Mouse (Mus musculus) layer of hippocampus, postnatal 25 days (tissue): ENCODE results near the gene Lcat. TPM values are rescaled to one million over a fixed set of nuclear protein-coding genes. Genes with fewer than 3 reads are reported as not detected.
A peak's percentile ranks its signal among the peaks of the same experiment; 100 is the strongest.
"Not testable (repeated sequence)": the region's sequence is repeated elsewhere in the genome, so short reads cannot be mapped to it uniquely, and the experiment has no call there.

ENCODE experiments used
- DNase-seq, 2 experiments: peaks; one replicate each; pipeline ENCODE4 v3.0.0; 2022; ENCODE audit warnings: mixed read lengths in 2 of 2, low spot score in 1 of 2; ENCODE audit errors: extremely low spot score in 1 of 2
- total RNA-seq, 2 experiments: library from RNA; stranded (reverse); gene quantifications; 2 replicates each; pipeline ENCODE4 v1.2.3; 2021

Gene Lcat
- total RNA-seq: 10 to 100 TPM; 44.9 to 49.5 TPM

DNA sequence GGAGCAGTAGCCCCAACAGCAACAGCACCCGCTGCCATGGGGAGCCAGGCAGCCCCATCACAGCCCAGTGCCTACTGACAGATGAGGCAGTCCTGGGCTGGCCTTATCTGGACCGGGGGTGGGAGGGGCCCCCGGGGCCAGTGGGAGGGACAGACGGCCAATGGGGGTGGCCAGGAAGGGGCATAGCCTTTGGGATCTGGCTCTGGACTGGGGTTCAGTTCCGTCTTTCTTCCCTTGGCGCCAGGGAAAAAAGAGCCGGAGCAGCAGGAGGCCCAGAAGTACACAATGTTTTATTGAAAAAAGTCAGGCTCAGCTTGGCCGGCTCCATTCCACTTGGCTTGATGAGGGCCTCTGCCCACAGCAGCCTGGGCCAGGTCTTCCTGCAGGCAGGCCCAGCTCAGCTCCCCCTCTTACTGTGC, at the start of gene Lcat:
TSS of gene Lcat (minus strand) at position 62 of the 419 bp plus-strand sequence.
- peak in 1 of 2 experiments; percentile 20 for DNase-seq

DNA sequence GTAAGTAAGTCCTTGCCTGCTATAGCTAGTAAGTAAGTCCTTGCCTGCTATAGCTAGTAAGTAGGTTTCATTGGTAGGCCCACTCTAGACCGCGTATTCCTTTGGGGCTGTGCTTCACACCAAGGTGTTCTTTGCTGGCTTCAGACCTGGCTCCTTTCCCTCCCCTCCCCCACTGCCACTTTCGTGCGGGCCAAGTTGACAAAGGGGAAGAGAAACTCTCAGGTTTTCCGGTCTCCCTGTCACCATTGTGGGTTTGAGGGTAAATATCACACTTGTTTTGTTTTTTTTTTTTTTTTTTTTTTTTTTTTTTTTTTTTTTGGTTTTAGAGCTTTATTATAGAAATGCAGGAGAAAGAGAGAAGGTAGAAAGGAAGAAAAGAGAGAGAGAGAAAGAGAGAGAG, 49.3 kb upstream of the Lcat start:
- DNase-seq: no peak

- no peak for DNase-seq
Observed at GRCm38 (mm10) chr8:105991546-105991945, 48.4 kb upstream of the Lcat start.

DNA sequence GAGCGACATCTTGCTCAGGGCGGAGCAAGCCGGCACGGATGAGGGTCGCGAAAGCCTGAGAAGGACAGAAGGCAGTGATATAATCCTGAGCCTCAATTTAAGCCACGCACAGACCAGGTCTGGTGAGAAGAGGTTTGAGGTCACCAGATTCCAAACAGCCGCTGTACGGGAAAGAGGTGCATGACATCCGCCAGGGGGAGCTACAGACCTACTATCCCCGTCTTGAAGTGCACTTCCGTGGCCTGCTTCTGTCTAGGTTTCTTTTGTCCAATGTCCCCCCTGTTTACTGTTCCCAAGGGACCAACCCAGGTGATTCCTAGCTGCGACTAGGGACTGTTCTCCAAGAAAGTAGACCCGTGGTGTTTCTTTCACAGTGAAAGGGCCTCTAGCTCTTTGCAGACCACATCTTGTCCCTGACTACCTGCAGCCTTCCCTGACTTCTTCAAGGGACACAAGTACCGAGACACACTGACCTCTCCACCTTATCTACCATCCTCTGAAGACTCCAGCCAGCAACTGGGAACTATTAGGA, 47.7 kb upstream of the Lcat start, which contains the start of gene Dus2:
TSS of gene Dus2 (plus strand) at position 482 of the 532 bp plus-strand sequence.
- peak; percentile 52 to 90 for DNase-seq

DNA sequence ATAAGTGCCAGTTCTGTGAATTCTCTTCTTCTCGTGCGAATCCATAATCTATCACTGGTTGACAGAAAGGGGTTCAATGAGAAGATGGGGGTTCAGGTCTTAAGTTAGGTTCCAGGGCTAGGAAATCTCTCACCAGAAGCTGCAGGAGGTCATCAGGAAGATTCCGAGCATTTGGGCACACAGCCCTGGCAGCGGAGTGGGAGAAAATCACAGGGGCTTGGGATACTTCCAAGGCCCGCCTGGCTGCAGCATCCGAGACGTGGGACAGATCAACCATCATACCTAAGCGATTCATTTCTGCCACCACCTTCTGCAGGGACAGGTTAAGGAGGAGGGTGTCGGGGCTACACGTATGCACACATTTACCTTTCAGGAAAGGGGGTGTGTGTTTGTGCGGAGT, 45.4 kb upstream of the Lcat start:
- DNase-seq: no peak

GRCm38 (mm10) chr8:105983406-105983805, 40.2 kb upstream of the Lcat start:
- not testable (repeated sequence) for DNase-seq

GRCm38 (mm10) chr8:105981146-105981545, 38.0 kb upstream of the Lcat start:
- no peak for DNase-seq

DNA sequence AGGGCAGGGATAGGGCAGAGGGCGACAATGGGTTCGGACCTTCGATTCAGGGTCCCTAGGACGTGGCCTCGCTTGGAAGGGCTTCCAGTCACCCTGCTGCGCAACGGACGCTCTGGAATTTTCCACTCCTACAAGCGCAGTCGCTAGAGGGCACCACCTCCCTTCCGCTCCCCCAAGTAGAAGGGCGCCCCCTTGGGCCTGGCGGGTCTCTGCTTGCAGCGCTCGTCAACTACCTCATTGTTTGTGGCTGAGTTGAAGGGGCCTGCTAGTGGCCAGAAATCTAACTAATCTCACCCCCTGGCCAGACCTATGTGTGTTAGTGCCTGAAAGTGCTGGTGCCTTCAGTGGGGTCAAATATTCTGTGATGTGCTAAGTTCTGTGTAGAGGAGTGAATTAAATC, 36.1 kb upstream of the Lcat start, which contains the start of gene Dpep3:
TSS of gene Dpep3 (minus strand) at position 105 of the 400 bp plus-strand sequence.
- no peak for DNase-seq

GRCm38 (mm10) chr8:105975363-105975762, 32.2 kb upstream of the Lcat start:
- DNase-seq: no peak

DNA sequence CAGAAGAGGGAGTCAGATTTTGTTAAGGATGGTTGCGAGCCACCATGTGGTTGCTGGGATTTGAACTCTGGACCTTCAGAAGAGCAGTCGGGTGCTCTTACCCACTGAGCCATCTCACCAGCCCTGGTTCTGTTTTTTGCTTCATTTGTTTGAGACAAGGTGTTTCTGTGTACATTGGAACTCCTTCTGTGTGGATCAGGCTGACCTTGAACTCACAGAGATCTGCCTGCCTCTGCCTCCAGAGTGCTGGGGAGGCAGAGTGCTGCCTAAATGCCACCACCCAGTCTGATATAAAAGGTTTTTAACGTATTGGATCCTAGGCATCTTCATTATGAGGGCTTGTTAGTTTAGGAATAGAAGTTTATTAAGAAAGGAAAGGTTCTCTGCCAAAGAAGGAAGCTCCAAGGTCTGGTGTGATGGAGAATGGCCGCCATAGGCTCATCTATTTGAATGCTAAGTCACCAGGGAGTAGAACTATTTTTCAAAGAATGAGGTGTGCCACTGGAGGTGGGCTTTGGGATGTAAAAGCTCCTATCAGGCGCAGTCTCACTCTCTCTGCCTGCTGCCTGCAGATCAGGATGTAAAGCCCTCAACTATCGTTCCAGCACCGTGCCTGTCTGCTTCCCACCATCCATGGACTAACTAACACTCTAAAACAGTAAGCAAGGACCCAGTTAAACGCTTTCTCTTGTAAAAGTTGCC, 28.0 kb upstream of the Lcat start:
- DNase-seq: no peak

GRCm38 (mm10) chr8:105969367-105969766, 26.2 kb upstream of the Lcat start:
- no peak for DNase-seq

DNA sequence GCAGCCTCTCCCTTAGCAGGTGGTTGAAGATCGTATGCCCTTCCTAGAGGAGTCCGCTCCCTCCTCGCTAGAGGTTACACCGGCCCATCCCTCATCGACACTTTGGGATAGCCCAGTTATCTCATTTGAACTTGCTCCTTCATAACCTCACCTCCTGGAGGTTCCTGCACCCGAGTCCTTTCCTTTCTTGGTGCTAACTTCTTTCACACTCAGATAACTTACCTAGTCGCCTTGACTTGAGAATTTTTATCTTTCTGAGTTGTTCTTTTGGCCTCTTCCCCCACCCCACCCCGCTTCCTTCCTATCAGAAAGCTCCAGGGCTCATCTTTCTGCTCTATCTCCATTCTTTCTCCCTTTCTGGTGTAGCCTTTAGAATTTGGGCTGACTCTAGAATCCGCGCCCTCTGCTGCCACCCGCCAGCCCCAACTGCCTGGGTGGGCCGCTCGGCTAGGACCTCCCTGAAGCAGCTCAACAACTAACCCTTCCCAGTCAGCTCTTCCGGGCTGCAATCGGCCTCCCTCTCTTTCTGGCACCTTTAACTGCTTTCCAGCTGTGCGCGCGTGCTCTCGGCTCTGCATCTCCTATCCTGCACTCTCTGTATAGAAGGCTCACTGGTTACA, 23.6 kb upstream of the Lcat start:
- no peak for DNase-seq

GRCm38 (mm10) chr8:105965905-105966341, 22.7 kb upstream of the Lcat start, which contains the start of gene Slc12a4:
Gene Slc12a4, minus strand, starts transcription at chr8:105966097.
- DNase-seq: peak in 1 of 2 experiments; percentile 37

DNA sequence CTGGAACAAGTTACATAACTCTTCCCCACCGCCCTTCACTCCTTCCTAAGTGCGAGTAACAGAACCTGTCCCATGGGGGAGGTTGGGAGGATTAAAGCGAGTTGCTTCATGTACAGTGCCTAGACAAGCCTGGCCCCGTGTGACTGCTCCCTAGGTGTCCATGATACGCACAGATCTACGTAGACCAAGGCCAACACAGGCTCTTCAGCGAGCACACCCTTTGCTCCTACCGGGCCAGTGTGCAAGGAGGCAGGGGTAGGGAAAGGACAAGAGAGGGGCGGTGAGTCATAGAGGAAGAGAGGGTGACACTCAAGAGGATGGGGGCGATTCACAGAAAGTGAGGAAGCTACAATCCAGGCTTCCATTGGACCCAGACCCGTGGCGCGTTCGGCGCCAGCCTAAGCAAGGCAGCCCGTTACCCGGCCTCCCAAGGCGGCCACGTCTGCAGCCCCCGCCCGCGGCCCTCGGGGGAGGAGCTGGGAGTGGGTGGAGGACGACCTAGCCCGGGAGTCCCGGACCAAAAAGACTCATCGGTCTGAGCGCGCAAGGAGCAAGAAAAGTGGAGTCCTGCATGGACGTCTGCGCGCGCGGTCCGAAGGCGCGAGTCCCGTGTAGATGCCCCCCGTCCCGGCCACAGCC, 22.2 kb upstream of the Lcat start:
- no peak for DNase-seq

- no peak for DNase-seq
Observed at GRCm38 (mm10) chr8:105964506-105965265, 21.5 kb upstream of the Lcat start.

DNA sequence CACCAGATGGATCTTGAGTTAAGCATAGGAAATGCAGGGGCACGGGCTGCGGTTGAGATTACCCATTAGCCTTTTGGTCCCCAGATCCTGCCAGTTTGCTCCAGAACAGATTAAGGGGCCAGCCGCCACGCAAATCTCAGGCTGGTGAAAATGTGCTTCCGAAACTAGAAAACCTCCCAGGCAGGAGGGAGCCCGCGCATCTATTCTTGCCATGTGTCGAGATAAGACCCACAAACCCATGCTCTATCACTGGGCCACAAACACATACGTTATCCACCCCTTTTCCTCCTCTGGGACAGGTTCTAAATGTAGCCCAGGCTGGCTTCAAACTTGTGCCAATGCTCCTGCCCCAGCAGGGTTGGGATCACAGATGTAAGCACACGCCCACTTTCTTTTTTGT, 18.4 kb upstream of the Lcat start:
- no peak for DNase-seq

GRCm38 (mm10) chr8:105961101-105961500, 17.9 kb upstream of the Lcat start:
- no peak for DNase-seq

DNA sequence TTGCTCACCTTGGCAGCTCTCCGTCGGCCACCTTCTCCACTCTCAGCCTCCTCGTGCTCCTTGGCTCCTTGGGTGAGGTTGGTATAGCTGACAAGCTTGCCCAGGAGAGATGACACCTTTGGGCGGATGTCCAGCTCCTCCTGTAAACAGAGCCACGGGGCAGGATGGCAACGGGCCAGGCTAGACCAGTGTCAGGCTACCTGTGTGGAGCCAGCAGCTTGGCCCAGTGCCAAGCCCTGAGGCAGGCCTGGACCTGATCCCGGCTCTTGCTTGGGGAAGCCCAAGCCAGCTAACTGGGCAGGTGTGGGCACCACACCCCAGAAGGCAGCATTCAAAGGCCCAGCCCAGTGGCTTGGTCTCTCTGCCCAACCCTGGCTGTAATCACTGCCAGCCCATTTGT, 16.2 kb upstream of the Lcat start:
- DNase-seq: no peak

- DNase-seq: no peak
Observed at GRCm38 (mm10) chr8:105957813-105958212, 14.6 kb upstream of the Lcat start.

DNA sequence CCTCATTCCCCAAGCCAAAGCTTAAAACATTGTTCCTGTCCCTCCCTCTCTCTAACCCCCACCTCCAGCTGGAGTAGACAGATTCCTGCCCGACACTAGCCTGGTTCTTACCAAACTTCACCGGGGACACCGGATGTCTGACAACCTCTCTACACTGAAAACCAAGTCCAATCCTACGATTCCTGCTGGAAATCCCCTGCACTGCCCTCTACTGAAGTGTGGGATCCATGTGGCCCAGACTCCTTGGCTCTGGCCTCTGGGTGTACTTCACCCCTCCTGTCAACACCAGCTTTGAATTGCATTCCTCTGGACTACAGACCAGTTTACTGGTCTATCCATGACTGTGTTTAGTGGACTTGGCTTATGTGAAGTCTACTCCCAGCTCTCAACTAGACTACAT, 13.4 kb upstream of the Lcat start:
- DNase-seq: no peak
